10 mouse cellular contexts compared by ENCODE assay signal in the genomic region with DNA sequence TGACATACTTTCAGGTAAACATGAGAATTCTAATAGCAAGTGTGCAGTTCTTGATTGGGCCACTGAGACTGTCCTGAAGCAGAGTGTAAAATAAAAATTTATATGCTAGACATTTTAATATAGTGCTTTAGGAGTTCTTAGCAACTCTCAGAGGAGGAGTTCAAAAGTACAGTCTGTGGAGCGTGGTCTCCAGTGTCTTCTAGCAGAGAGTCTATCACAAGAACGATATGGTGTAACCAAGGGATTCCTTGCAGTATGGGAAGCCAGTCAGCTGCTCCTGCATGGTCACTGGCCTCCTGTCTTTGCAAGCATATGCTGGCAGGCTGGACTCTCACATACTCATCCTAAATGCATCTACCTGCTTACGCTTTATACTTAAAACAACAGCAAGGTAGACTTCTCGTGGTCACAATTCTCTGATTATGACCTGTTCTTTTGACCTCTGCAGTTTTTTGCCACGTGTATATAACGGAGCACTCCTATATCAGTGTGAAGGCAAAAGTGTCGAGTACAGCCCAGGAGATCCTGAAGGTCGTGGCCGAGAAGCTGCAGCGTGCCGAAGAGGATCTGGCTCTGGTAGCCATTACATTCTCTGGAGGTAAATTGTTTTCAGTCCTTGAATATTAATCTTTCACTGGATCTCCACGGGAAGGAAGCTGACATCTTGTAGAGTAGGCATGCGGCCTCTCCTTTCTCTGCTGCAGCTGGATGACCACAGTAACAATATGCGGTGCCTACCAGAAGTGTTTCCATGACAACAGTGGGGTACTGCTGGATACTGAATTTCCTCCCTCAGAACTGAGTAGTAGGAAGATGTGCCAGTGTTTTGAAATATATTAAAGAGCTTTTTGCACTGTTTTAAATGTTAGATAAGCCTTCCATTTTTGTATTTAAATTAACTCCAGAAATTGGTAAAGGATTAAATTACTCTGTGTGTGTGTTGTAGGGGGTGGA.
DNase-seq lines count a peak whose midpoint lies in the region; ATAC-seq and TF ChIP-seq lines count a peak whose summit lies in the region.
"Had no signal": no experiment of that assay in that cellular context is flagged by ENCODE, and none has a peak within 500 bp of the region (broad histone marks: within the 10 kb centered on the region; RNA-seq: fewer than 3 reads in every experiment).

No protein-coding gene starts in this region.

- no peak for TF ChIP-seq POLR2A in brain, embryonic 14.5 days (IDR thresholded peaks at IDR 0.05; ENCODE audit: borderline replicate concordance, extremely low read depth, insufficient read depth, insufficient read length, poor library complexity, severe bottlenecking)

- H3K9me3 ChIP-seq in heart, postnatal 0 days (replicated peaks; ENCODE audit: control insufficient read depth, low read length): no peaks in the 10 kb centered on the region
- H3K9me3 ChIP-seq in forebrain, embryonic 14.5 days (replicated peaks; ENCODE audit: control insufficient read depth, low read length): no peaks in the 10 kb centered on the region
- H3K9me3 ChIP-seq: stomach, embryonic 15.5 days had no signal

- no peak for ATAC-seq in heart, postnatal 0 days (ENCODE audit: insufficient read depth, low read depth)
- peak; percentile 86 for ATAC-seq in forebrain, embryonic 14.5 days
- 0 out of 2 replicates have a peak, but pooled peaks have one; percentile 8 for ATAC-seq in megakaryocyte-erythroid progenitor cell, adult 5-6 weeks (replicated peaks; ENCODE audit: low FRiP score, low TSS enrichment, poor library complexity, severe bottlenecking)
- ATAC-seq in CD4-positive, CD25-positive, alpha-beta regulatory T cell, adult 4 months: no peak

- H3K27me3 ChIP-seq in heart, postnatal 0 days (ENCODE audit: control insufficient read depth, insufficient read depth, low read length): no peaks in the 10 kb centered on the region
- H3K27me3 ChIP-seq in forebrain, embryonic 14.5 days (replicated peaks; ENCODE audit: control insufficient read depth, insufficient read depth, low read length): no peaks in the 10 kb centered on the region
- H3K27me3 ChIP-seq: stomach, embryonic 15.5 days had no signal

- H3K4me1 ChIP-seq in heart, postnatal 0 days (ENCODE audit: control insufficient read depth, insufficient read depth): peaks cover 8% of the 10 kb centered on the region
- H3K4me1 ChIP-seq in forebrain, embryonic 14.5 days (ENCODE audit: control insufficient read depth, insufficient read depth, low read length): peaks cover 9% of the 10 kb centered on the region
- H3K4me1 ChIP-seq: stomach, embryonic 15.5 days had no signal

- peak overlapping the region; percentile 13; the same call in 1 of the 2 replicates for H3K27ac ChIP-seq in heart, postnatal 0 days (ENCODE audit: low read depth)
- peak overlapping the region; percentile 40; the same call in 1 of the 2 replicates for H3K27ac ChIP-seq in forebrain, embryonic 14.5 days (ENCODE audit: low read depth, low read length)

- 47% methylated on average over 14 of the region's 14 CpGs for WGBS in heart, postnatal 0 days
- 71% methylated on average over 14 of the region's 14 CpGs for WGBS in forebrain, embryonic 14.5 days

- no peak overlapping the region for H3K4me2 ChIP-seq in heart, postnatal 0 days (ENCODE audit: low read depth, low read length)
- no peak overlapping the region for H3K4me2 ChIP-seq in forebrain, embryonic 14.5 days (ENCODE audit: low read length)
- H3K4me2 ChIP-seq: stomach, embryonic 15.5 days had no signal

- no peak overlapping the region for H3K4me3 ChIP-seq in heart, postnatal 0 days (ENCODE audit: low read depth, low read length)
- no peak overlapping the region for H3K4me3 ChIP-seq in forebrain, embryonic 14.5 days (ENCODE audit: low read depth, low read length)
- H3K4me3 ChIP-seq: stomach, embryonic 15.5 days had no signal

- intact Hi-C loops in heart, postnatal 36 days (cut with DNase I): loop anchor here (5.0 kb wide), 1 partner anchor 36 kb away; no protein-coding TSS in a partner anchor

- TF ChIP-seq CTCF in heart, postnatal 0 days (IDR thresholded peaks at IDR 0.05; ENCODE audit: low read depth): no peak
- no peak for TF ChIP-seq CTCF in brain, embryonic 14.5 days (IDR thresholded peaks at IDR 0.05; ENCODE audit: borderline replicate concordance, extremely low read depth, insufficient read depth, insufficient read length)

- DNase-seq in heart, postnatal 0 days (ENCODE audit: low spot score): no peak
- DNase-seq in heart, postnatal 36 days: no peak
- DNase-seq in brain, embryonic 14.5 days (ENCODE audit: low read depth): peak; percentile 82
- peak; percentile 67 for DNase-seq in forebrain, embryonic 14.5 days (ENCODE audit: low spot score)
- DNase-seq in adrenal gland, postnatal 4 days (ENCODE audit: low spot score in 2 of 2): no peak
- DNase-seq in retina, embryonic 14.5 days (ENCODE audit: low spot score): no peak
- DNase-seq: lung, adult 18-20 months had no signal

- H3K36me3 ChIP-seq in heart, postnatal 0 days (replicated peaks; ENCODE audit: control insufficient read depth, insufficient read depth, low read length): 0 out of 2 replicates have a peak, but pooled peaks cover 9% of the 10 kb centered on the region
- H3K36me3 ChIP-seq in forebrain, embryonic 14.5 days (ENCODE audit: control insufficient read depth, insufficient read depth, low read length): peaks cover 7% of the 10 kb centered on the region; the same call in 1 of the 2 replicates
- H3K36me3 ChIP-seq: stomach, embryonic 15.5 days had no signal

- TF ChIP-seq EP300 in heart, postnatal 0 days (IDR thresholded peaks at IDR 0.05; ENCODE audit: low read depth): no peak

- no peak overlapping the region for H3K9ac ChIP-seq in heart, postnatal 0 days (replicated peaks; ENCODE audit: low read depth, low read length)
- no peak overlapping the region for H3K9ac ChIP-seq in forebrain, embryonic 14.5 days (ENCODE audit: low read length)
- H3K9ac ChIP-seq: stomach, embryonic 15.5 days had no signal

Comparison
In these comparisons a context has a peak if more than half of its experiments do, and no peak if none do; other contexts are left out.
1. ATAC-seq: peak in forebrain, embryonic 14.5 days (single experiment) and megakaryocyte-erythroid progenitor cell, adult 5-6 weeks (single experiment); none in heart, postnatal 0 days (single experiment) and CD4-positive, CD25-positive, alpha-beta regulatory T cell, adult 4 months (single experiment).
2. DNase-seq: peak in brain, embryonic 14.5 days (single experiment) and forebrain, embryonic 14.5 days (single experiment); none in heart, postnatal 0 days (single experiment), heart, postnatal 36 days (0 of 2), adrenal gland, postnatal 4 days (0 of 2) and retina, embryonic 14.5 days (single experiment).